Mouse (Mus musculus) hematopoietic stem cell, adult 5-6 weeks (primary cell): Measurements from ENCODE around the gene Gm6763. TPM values are rescaled to one million over a fixed set of nuclear protein-coding genes. Genes with fewer than 3 reads are reported as not detected.
"Not testable (repeated sequence)": the region's sequence is repeated elsewhere in the genome, so short reads cannot be mapped to it uniquely, and the experiment has no call there.

ENCODE experiments used
- ATAC-seq, 2 experiments: fragments of 125-278 bp in 1 of 2; replicated peaks in 1 of 2; 2 replicates each; pipeline ENCODE4 v1.8.0; 2016 to 2017; ENCODE audit warnings: inconsistent platforms in 2 of 2, mild to moderate bottlenecking in 2 of 2, moderate number of reproducible peaks in 2 of 2, low read depth in 1 of 2, moderate TSS enrichment in 1 of 2; ENCODE audit not compliant: low FRiP score in 2 of 2, poor library complexity in 2 of 2, severe bottlenecking in 2 of 2, insufficient read depth in 1 of 2, low TSS enrichment in 1 of 2
- total RNA-seq: library from RNA; stranded (forward); fragments of 172-1452, 232-1000 nt; gene quantifications from 2 replicates; pipeline ENCODE4 v1.2.3, GENCODE M21; 2017

The Gm6763 gene
- total RNA-seq = not detected in 2 replicates

DNA sequence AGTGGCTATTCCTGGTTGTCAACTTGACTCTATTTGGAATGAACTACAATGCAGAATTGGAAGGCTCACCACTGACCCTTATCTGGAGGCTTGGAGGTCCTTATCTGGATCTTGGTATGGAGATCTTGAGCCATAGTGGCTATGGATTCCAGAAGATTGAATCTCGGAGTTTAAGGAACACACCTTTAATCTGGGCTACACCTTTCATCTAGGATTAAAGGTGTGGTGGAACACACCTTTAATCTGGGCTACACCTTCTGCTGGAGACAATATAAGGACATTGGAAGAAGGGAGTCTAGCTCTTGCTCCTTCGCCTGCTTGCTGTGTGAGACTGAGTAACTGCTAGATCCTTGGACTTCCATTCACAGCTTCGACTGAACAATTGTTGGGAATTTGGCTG is at the start of gene Gm6763:
TSS of gene Gm6763 (plus strand) at position 301 of the 400 bp plus-strand sequence.
- not testable (repeated sequence) for ATAC-seq

DNA sequence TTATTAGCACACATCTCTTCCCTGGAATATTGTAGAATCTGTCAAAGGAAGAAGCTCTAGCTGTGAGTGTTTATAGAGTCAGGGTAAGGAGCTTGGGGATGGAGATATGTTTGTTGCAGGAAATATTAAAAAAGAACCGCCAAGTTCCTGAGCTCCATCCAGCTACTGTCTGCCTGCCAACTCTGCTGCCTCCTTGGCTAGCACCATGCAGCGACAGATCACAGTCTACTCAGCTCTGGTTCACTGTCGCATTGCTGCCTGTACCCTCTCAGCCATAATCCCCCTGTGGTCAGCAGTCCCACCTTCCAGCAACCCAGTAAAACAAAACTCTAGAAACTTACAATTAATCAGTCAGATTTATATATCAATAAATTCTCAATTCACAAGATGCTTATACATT is 41.3 kb upstream of the Gm6763 start:
- ATAC-seq = no peak

DNA sequence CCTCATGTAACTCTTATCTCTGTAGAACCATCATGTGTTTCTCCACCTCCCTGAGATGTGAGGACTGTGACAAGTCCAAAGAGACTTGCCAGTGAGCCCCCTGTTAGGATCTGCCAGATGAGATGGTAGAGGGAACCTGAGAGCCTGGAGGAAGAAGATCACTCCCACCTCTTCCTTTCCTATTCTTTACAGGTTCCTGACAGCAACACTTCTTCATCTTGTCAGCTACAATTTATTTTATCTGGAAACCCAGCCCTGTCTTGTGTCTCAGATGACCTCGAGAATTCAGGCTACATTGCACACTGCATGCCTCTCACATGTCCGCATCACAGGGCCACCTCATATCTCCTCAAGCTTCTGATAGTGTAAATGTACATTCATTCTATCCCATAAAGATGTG is 33.0 kb upstream of the Gm6763 start:
- ATAC-seq = no peak

DNA sequence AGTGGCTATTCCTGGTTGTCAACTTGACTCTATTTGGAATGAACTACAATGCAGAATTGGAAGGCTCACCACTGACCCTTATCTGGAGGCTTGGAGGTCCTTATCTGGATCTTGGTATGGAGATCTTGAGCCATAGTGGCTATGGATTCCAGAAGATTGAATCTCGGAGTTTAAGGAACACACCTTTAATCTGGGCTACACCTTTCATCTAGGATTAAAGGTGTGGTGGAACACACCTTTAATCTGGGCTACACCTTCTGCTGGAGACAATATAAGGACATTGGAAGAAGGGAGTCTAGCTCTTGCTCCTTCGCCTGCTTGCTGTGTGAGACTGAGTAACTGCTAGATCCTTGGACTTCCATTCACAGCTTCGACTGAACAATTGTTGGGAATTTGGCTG is 8.6 kb upstream of the Gm6763 start, which contains the start of gene Gm21293:
TSS of gene Gm21293 (plus strand) at position 301 of the 400 bp plus-strand sequence.
- not testable (repeated sequence) for ATAC-seq

GRCm38 (mm10) chr10:104159706-104160105 is 8.4 kb downstream of the Gm6763 start, which contains the start of gene Gm8764:
Gm8764 (plus strand) TSS chr10:104160006.
- ATAC-seq = not testable (repeated sequence)

GRCm38 (mm10) chr10:104168215-104168614 is 16.9 kb downstream of the Gm6763 start, which contains the start of gene Gm21304:
Gm21304 (plus strand) TSS chr10:104168515.
- ATAC-seq = not testable (repeated sequence)

DNA sequence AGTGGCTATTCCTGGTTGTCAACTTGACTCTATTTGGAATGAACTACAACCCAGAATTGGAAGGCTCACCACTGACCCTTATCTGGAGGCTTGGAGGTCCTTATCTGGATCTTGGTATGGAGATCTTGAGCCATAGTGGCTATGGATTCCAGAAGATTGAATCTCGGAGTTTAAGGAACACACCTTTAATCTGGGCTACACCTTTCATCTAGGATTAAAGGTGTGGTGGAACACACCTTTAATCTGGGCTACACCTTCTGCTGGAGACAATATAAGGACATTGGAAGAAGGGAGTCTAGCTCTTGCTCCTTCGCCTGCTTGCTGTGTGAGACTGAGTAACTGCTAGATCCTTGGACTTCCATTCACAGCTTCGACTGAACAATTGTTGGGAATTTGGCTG is 25.4 kb downstream of the Gm6763 start, which contains the start of gene Gm21312:
TSS of gene Gm21312 (plus strand) at position 301 of the 400 bp plus-strand sequence.
- not testable (repeated sequence) for ATAC-seq

DNA sequence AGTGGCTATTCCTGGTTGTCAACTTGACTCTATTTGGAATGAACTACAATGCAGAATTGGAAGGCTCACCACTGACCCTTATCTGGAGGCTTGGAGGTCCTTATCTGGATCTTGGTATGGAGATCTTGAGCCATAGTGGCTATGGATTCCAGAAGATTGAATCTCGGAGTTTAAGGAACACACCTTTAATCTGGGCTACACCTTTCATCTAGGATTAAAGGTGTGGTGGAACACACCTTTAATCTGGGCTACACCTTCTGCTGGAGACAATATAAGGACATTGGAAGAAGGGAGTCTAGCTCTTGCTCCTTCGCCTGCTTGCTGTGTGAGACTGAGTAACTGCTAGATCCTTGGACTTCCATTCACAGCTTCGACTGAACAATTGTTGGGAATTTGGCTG is 33.9 kb downstream of the Gm6763 start, which contains the start of gene Gm20765:
TSS of gene Gm20765 (plus strand) at position 301 of the 400 bp plus-strand sequence.
- not testable (repeated sequence) for ATAC-seq

GRCm38 (mm10) chr10:104193742-104194141 is 42.4 kb downstream of the Gm6763 start, which contains the start of gene Gm4340:
Gm4340 (plus strand) TSS chr10:104194042.
- ATAC-seq = not testable (repeated sequence)

Other genes with a start within 250 kb of the Gm6763 start
- not detected in 2 replicates for gene Gm21293, start 8.5 kb upstream of the Gm6763 start, total RNA-seq
- gene Gm8764, start 8.5 kb downstream of the Gm6763 start, total RNA-seq = not detected in 2 replicates
- gene Gm21304, start 17.0 kb downstream of the Gm6763 start, total RNA-seq = not detected in 2 replicates
- gene Gm21312, start 25.5 kb downstream of the Gm6763 start, total RNA-seq = not detected in 2 replicates
- not detected in 2 replicates for gene Gm20765, start 34.0 kb downstream of the Gm6763 start, total RNA-seq
- not detected in 2 replicates for gene Gm4340, start 42.5 kb downstream of the Gm6763 start, total RNA-seq